Mouse (Mus musculus) heart, postnatal 10 days (tissue): ENCODE results near the gene Smim12. TPM values are rescaled to one million over a fixed set of nuclear protein-coding genes. Genes with fewer than 3 reads are reported as not detected.

Experiments used
- DNase-seq, 2 experiments: peaks; one replicate each; pipeline ENCODE4 v3.0.0; 2021
- intact Hi-C: fragments of 180-260 bp; cut with DNase I; formaldehyde crosslinking; loops from one replicate; pipeline ENCODE4 v1.15.1; 2025
- total RNA-seq, 2 experiments: library from RNA; stranded (reverse); gene quantifications; 2 replicates each; pipeline ENCODE4 v1.2.3; 2021

The Smim12 gene
- total RNA-seq, result 10 to 100 TPM; 40.9 to 46.2 TPM

DNA sequence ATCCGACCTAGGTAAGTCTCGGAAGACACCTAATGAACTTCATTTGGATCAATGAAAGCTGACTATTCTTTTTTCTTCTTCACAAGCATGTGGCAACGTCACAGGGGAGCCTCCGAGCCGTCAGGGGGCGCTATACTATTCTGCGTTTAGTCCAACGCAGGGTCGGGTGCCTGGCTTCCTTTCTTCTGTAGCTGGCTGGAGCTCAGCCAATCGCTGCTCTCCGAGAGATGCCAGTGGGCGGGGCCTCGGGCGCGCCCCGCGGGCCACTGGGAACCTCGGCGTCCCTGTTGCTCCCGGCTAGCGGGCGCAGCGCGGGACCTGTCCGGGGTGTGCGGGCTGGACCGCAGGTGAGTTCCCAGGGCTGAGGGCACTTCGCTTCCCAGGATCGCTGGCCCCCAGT lies at the start of gene Smim12:
Gene Smim12, plus strand, starts transcription at position 233 of the 400 bp plus-strand sequence.
- peak; percentile 99 for DNase-seq
- intact Hi-C loops, result loop anchor here (10.0 kb wide), 2 partner anchors 169 to 689 kb away; partner anchors contain the start of genes Clspn and Zmym6

GRCm38 (mm10) chr4:127194477-127195269 lies 48.9 kb upstream of the Smim12 start:
- DNase-seq, result no peak
- intact Hi-C loops, result no loop called here

- intact Hi-C loops, result no loop called here
- DNase-seq, result no peak
Measured at GRCm38 (mm10) chr4:127198609-127199008, 45.0 kb upstream of the Smim12 start.

- DNase-seq, result no peak
- intact Hi-C loops, result no loop called here
Measured at GRCm38 (mm10) chr4:127199406-127199805, 44.2 kb upstream of the Smim12 start.

DNA sequence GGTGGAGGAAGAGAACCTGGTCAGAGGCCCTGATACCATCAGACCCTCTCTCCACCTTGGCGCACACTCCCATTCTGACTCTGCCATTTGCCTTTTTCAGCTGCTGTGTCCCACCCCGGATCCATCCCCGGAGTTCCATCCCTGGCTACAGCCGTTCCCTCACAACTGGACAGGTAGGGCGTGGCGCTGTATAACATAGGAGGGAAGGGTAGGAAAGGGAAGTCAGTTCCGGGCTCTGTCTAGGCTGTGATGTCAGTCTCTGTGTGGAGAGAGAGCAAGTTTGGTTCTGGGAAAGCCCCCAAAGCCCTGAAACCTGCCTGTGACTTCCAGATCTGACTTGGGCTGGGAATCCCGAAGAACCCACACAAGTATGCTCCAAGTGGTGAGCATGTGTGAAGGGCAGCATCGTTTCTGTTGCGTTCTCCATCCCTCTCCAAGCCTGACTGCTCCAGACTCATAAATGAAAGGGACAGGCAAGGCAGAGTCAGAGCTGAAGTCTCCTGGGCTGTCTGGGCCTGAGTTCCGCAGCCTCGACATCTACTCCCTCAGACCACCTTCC lies 43.3 kb upstream of the Smim12 start:
- intact Hi-C loops, result no loop called here
- no peak for DNase-seq

- intact Hi-C loops, result no loop called here
- peak; percentile 39 to 40 for DNase-seq
Measured at GRCm38 (mm10) chr4:127200769-127201617, 42.6 kb upstream of the Smim12 start.

- intact Hi-C loops, result no loop called here
- no peak for DNase-seq
Measured at GRCm38 (mm10) chr4:127203081-127203480, 40.5 kb upstream of the Smim12 start.

DNA sequence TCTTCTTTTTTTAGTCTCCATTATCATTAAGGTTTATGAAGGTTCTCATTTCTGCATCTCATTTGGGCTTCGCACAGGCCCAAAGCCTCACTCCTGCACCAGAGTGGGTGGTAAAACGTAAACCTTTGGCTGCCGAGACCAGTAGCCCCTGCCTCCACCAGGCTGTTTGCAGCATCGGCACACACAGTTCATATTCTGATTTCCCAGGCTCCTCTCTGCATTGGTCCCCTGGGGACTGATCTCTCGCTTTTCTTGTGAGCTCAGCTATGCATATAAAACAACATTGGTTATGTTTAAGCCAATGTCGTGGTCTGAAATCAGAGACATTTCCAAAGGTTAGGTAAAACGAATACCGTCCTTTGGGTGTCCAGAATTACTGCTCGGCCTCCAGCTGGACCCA lies 32.3 kb upstream of the Smim12 start:
- intact Hi-C loops, result no loop called here
- no peak for DNase-seq

- no peak for DNase-seq
- intact Hi-C loops, result no loop called here
Measured at GRCm38 (mm10) chr4:127214510-127214909, 29.1 kb upstream of the Smim12 start.

DNA sequence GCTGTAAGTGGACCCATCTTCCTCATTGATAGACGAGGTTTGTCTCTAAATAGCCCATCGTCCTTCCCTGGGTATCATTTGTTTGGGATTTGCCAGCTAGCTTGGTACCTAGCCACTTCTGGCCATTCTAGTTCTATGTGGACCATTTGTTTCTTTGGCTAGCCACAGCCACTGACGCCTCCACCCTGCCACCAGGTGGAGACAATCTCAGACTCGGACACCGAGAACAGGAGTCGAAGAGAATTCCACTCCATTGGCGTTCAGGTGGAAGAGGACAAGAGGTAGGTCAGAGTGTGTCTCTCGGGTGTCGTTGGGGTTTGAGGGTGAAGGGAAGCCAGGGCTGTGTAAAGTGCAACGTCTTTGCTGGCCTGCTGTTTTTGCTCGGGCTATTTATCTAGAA lies 28.5 kb upstream of the Smim12 start:
- intact Hi-C loops, result no loop called here
- DNase-seq, result no peak

DNA sequence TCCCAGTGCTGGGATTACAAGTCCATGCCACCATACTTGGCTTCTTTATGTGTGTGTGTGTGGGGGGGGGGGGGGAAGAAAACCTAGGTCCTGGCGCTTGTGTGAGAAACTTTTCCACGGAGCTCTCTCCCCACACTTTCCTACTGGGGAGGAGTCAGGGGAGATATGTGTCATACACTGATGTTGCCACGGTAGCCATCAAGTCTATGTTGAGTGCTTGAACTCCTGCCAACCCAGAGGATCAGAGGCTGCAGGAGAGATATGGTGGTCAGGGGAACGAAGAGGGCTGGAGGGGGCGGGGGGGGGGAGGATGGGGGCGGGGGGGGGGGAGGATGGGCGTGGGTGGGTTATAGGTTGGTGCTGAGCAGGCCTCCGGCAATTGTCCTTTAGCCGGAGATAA lies 27.8 kb upstream of the Smim12 start:
- intact Hi-C loops, result no loop called here
- peak in 1 of 2 experiments; percentile 13 for DNase-seq

- no peak for DNase-seq
- intact Hi-C loops, result no loop called here
Measured at GRCm38 (mm10) chr4:127216251-127216651, 27.3 kb upstream of the Smim12 start.

- no peak for DNase-seq
- intact Hi-C loops, result no loop called here
Measured at GRCm38 (mm10) chr4:127217048-127217447, 26.5 kb upstream of the Smim12 start.

DNA sequence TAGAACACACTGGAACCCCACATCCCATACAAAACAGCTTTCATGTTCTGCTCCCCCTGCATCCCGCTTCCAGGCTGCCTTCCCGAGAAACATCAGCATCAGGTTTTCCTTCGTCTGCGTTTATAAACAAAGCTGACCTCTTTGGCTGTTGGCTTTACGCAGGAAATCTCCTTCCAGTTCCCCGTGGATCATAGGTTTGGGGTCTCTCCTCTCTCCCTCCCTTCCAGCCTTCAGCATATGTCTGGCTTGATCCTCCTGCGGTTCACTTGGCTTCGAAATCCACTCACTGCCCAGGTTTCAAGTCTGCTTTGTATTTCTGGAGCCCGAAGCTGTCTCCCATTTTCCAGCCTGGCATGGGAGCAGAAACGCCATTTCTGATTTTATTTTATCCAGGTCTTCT lies 20.3 kb upstream of the Smim12 start:
- no peak for DNase-seq

DNA sequence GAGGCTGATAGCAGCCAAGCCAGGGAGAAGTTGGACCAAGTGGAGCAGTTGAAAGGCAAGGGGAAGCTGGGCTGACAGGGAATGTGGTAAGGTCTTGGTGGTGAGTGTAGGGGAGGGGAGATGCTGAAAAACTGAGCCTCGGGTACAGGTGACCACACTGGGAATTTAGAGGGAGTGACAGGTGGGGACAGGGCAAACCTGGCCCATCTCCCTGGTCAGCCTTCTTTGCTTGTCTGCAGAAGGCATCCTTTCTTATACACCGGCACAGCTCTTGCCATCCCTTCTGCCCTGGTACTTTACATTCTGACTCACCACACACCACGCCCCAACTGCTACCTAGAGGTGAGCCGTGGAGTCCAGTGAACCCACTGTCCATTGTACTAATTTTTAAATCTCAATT lies 19.8 kb upstream of the Smim12 start:
- no peak for DNase-seq
- intact Hi-C loops, result no loop called here

More for the DNA sequence above, 20.3 kb upstream of the Smim12 start:
- intact Hi-C loops, result no loop called here

DNA sequence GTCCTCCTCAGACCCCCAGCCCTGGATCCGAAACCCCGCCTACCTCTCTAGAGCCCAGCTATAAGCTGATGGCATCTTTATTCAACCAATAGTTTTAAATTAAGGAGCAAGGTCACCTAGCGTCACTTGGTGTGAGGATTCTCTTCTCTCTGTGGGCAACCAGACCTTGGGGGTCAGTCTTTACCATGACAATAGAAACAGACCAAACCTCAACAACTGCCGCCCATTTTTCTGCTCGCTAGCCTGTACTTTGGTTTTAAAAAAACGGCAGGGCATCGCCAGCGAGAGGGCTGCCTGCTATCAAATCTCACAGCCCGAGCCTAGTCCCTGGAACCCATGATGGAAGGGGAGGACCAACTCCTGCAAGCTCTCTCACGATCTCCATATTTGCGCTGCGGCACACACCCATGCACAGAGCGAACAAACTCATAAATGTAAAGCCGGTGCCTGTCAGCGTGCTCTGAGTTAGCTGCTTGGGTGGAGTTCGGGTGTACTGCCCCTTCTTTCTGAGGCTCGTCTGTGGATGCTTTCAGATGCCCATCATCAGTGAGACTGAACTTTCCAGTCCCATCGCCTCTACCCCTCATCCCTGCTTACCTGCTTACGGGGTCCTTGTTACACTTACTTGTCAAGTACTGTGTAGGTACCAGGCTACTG lies 19.0 kb upstream of the Smim12 start:
- intact Hi-C loops, result no loop called here
- no peak for DNase-seq

DNA sequence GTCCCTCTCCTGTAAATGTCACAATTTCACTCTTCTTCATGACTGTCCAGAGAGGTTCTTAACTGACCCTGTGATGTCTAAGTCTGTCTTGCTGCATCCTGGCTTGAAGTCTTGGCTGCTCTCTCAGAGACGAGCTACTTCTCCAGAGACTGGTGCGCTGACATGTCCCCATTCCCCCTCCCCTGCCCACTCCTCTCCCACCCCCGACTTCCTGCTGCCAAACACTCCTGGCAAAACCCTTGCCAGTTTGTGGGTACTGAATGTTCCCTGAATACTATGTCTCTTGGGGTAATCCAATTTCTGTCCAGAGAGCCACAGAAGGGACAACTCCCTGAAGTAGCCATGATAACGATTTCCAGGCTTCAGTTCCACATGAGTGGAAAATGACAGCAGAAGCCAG lies 17.5 kb upstream of the Smim12 start:
- DNase-seq, result no peak
- intact Hi-C loops, result no loop called here

DNA sequence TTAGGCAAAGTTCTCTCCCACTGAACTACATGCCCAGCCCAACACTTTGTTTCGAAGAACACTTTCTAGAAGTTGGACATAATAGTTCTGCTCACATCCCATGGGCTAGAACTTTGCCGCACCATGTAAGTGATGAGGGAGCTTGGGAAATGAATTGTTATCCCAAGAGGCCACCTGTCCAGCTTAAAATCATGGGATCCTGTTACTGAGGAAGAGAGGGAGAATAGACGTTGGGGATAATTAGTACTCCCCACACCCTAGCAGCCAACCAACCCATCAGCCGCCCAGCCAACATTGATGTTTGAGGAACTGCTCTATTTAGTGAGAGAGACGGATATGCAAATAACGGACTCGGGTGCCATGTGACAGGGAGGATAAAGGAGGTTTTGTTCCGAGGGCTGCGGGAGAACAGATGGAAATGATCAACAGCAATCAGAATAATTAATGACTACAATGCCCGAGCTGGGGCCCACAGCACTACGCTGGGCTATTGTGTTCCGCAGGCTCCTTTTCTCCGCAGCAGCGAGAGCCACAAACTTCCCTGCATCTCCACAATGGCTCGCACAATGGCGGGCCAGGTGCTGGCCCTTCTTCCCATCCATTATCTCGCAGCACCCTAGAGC lies 16.4 kb upstream of the Smim12 start:
- DNase-seq, result no peak
- intact Hi-C loops, result no loop called here

DNA sequence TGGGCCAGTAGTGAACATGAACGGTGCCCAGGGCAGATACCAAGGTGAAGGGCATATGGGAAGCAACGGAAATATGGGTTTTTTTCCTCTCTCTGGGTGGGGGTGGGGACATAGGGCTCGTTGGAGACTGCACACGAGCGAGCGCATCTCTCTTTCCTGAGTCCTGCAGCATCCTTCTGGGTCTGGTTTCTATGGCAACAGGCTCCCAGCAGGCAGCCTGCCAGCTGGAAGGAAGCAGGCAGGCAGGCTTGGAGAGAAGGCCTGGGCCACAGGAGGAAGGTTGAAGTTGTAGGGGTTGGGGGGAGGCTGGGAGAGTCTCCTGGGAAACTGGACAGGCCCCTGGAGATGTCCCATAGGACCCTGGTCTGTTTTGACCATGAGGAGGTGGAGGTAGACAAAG lies 11.6 kb upstream of the Smim12 start:
- intact Hi-C loops, result no loop called here
- no peak for DNase-seq

- DNase-seq, result no peak
Measured at GRCm38 (mm10) chr4:127232551-127232950, 11.0 kb upstream of the Smim12 start.

More at GRCm38 (mm10) chr4:127232551-127232950, 11.0 kb upstream of the Smim12 start:
- intact Hi-C loops, result no loop called here
